ENCODE assay signal across 1 mouse cellular context in genomic region chr3:101812341-101812962, GRCm38 (mm10).
TF ChIP-seq lines count a peak whose summit lies in the region.

No protein-coding gene starts in this region.

TF ChIP-seq in CH12.LX, 34 proteins besides CTCF, POLR2A, EP300 and RAD21 (continued from another document):
- TF ChIP-seq MAFK (IDR thresholded peaks at IDR 0.05; ENCODE audit: insufficient replicate concordance, low read length) (no peak), NRF1 (IDR thresholded peaks at IDR 0.05; ENCODE audit: low read depth, low read length) (no peak), TBP (conservative IDR thresholded peaks at IDR 0.05; ENCODE audit: low read depth, low read length) (no peak), SMC3 (IDR thresholded peaks at IDR 0.05; ENCODE audit: low read depth, low read length) (peak; percentile 98), UBTF (IDR thresholded peaks at IDR 0.05; ENCODE audit: low read depth, low read length) (no peak), MAX (IDR thresholded peaks at IDR 0.05; ENCODE audit: low read length) (no peak), ZMIZ1 (IDR thresholded peaks at IDR 0.05; ENCODE audit: low read depth, low read length) (no peak), ZC3H11A (IDR thresholded peaks at IDR 0.05; ENCODE audit: low read depth, low read length) (peak; percentile 91), BHLHE40 (IDR thresholded peaks at IDR 0.05; ENCODE audit: low read depth, low read length) (0 out of 2 replicates have a peak, but pooled peaks have one; percentile 8), E2F4 (IDR thresholded peaks at IDR 0.05; ENCODE audit: insufficient replicate concordance, low read depth, low read length) (no peak), ELF1 (IDR thresholded peaks at IDR 0.05; ENCODE audit: low read depth, low read length) (0 out of 2 replicates have a peak, but pooled peaks have one; percentile 29), SIN3A (IDR thresholded peaks at IDR 0.05; ENCODE audit: low read length) (peak; percentile 62), ETS1 (conservative IDR thresholded peaks at IDR 0.05; ENCODE audit: low read depth, low read length) (no peak)
